Mouse (Mus musculus): ENCODE measurements around the gene Npr1.

Npr1 gene

GRCm38 (mm10) chr3:90437131-90437530, 28.5 kb downstream of the Npr1 start:
- CTCF ChIA-PET, result interaction anchor here (0.6 to 1.0 kb wide), 3 partner anchors 190 to 1721 kb away, joined by 3 read pairs; partner anchors contain the start of gene Rit1

- CTCF ChIA-PET, result interaction anchor here (0.6 kb wide), 1 partner anchor 12 kb away, joined by 3 read pairs; no protein-coding TSS in a partner anchor
Observed at GRCm38 (mm10) chr3:90434073-90434730, 31.5 kb downstream of the Npr1 start.

GRCm38 (mm10) chr3:90433381-90434020, 32.2 kb downstream of the Npr1 start, which contains the start of gene Ints3:
Ints3 (minus strand) TSS chr3:90433622.
- CTCF ChIA-PET, result interaction anchor here (0.6 kb wide), 1 partner anchor 12 kb away, joined by 3 read pairs; no protein-coding TSS in a partner anchor

- CTCF ChIA-PET, result no interaction called here
Observed at GRCm38 (mm10) chr3:90432811-90433219, 32.9 kb downstream of the Npr1 start.

- CTCF ChIA-PET, result no interaction called here
Observed at GRCm38 (mm10) chr3:90432348-90432747, 33.3 kb downstream of the Npr1 start.

GRCm38 (mm10) chr3:90429576-90429975, 36.1 kb downstream of the Npr1 start:
- CTCF ChIA-PET, result no interaction called here

GRCm38 (mm10) chr3:90428186-90428585, 37.5 kb downstream of the Npr1 start:
- CTCF ChIA-PET, result no interaction called here

- CTCF ChIA-PET, result no interaction called here
Observed at GRCm38 (mm10) chr3:90427574-90427973, 38.1 kb downstream of the Npr1 start.

GRCm38 (mm10) chr3:90425499-90425898, 40.2 kb downstream of the Npr1 start:
- CTCF ChIA-PET, result no interaction called here

GRCm38 (mm10) chr3:90423549-90423948, 42.1 kb downstream of the Npr1 start:
- CTCF ChIA-PET, result no interaction called here

- CTCF ChIA-PET, result interaction anchor here (0.9 kb wide), 1 partner anchor 206 kb away, joined by 3 read pairs; no protein-coding TSS in a partner anchor
Observed at GRCm38 (mm10) chr3:90420696-90421095, 45.0 kb downstream of the Npr1 start.

GRCm38 (mm10) chr3:90413011-90413396, 52.7 kb downstream of the Npr1 start:
- CTCF ChIA-PET, result no interaction called here

GRCm38 (mm10) chr3:90412312-90413010, 53.2 kb downstream of the Npr1 start:
- CTCF ChIA-PET, result interaction anchor here (0.9 kb wide), 1 partner anchor 99 kb away, joined by 4 read pairs; no protein-coding TSS in a partner anchor

GRCm38 (mm10) chr3:90408721-90409120, 56.9 kb downstream of the Npr1 start:
- CTCF ChIA-PET, result interaction anchor here (0.6 kb wide), 1 partner anchor 25 kb away, joined by 4 read pairs; no protein-coding TSS in a partner anchor

- CTCF ChIA-PET, result interaction anchor here (0.5 kb wide), 1 partner anchor 203 kb away, joined by 5 read pairs; no protein-coding TSS in a partner anchor
Observed at GRCm38 (mm10) chr3:90406414-90406813, 59.3 kb downstream of the Npr1 start.

GRCm38 (mm10) chr3:90404609-90405008, 61.1 kb downstream of the Npr1 start:
- CTCF ChIA-PET, result no interaction called here

GRCm38 (mm10) chr3:90404121-90404520, 61.5 kb downstream of the Npr1 start:
- CTCF ChIA-PET, result no interaction called here

GRCm38 (mm10) chr3:90400993-90401392, 64.7 kb downstream of the Npr1 start:
- CTCF ChIA-PET, result no interaction called here
